Comparison of ENCODE assay signal across 25 mouse cellular contexts in genomic region chr11:26454081-26454480, GRCm38 (mm10).
"Had no signal": no experiment of that assay in that cellular context is flagged by ENCODE, and none has a peak within 500 bp of the region (broad histone marks: within the 10 kb centered on the region; RNA-seq: fewer than 3 reads in every experiment).

No protein-coding gene starts in this region.

- H3K9me3 ChIP-seq: heart, embryonic 10.5 days; heart, embryonic 12.5 days; hindbrain, embryonic 10.5 days; hindbrain, embryonic 12.5 days; intestine, embryonic 15.5 days; limb, embryonic 13.5 days; limb, embryonic 15.5 days; liver, embryonic 13.5 days had no signal

- H3K9ac ChIP-seq: heart, embryonic 12.5 days; hindbrain, embryonic 12.5 days; hindbrain, embryonic 14.5 days; intestine, embryonic 15.5 days; limb, embryonic 13.5 days; limb, embryonic 15.5 days; liver, embryonic 13.5 days had no signal

- H3K27me3 ChIP-seq: heart, embryonic 12.5 days; hindbrain, embryonic 12.5 days; intestine, embryonic 15.5 days; limb, embryonic 13.5 days; limb, embryonic 15.5 days; liver, embryonic 13.5 days had no signal

- H3K36me3 ChIP-seq: heart, embryonic 10.5 days; heart, embryonic 12.5 days; hindbrain, embryonic 10.5 days; hindbrain, embryonic 12.5 days; intestine, embryonic 15.5 days; limb, embryonic 13.5 days; limb, embryonic 15.5 days; liver, embryonic 13.5 days had no signal

- H3K27ac ChIP-seq: gastrocnemius, adult 2 months; heart, embryonic 10.5 days; hindbrain, embryonic 10.5 days; hindbrain, embryonic 12.5 days; hindbrain, embryonic 14.5 days; intestine, embryonic 15.5 days; layer of hippocampus, adult 2 months; limb, embryonic 13.5 days; limb, embryonic 15.5 days; liver, embryonic 13.5 days had no signal

- H3K4me1 ChIP-seq: heart, embryonic 10.5 days; hindbrain, embryonic 10.5 days; hindbrain, embryonic 12.5 days; intestine, embryonic 15.5 days; limb, embryonic 13.5 days; limb, embryonic 15.5 days had no signal

- H3K4me2 ChIP-seq: heart, embryonic 12.5 days; hindbrain, embryonic 12.5 days; hindbrain, embryonic 14.5 days; intestine, embryonic 15.5 days; limb, embryonic 13.5 days; limb, embryonic 15.5 days; liver, embryonic 13.5 days had no signal

- H3K4me3 ChIP-seq: gastrocnemius, adult 2 months; heart, embryonic 10.5 days; heart, embryonic 12.5 days; hindbrain, embryonic 10.5 days; hindbrain, embryonic 12.5 days; intestine, embryonic 15.5 days; layer of hippocampus, adult 2 months; limb, embryonic 13.5 days; limb, embryonic 15.5 days; liver, embryonic 13.5 days had no signal

- ATAC-seq: hindbrain, embryonic 16.5 days; inflammation-experienced regulatory T-cells, adult 6 months; intestine, embryonic 15.5 days; intestine, postnatal 0 days had no signal

- DNase-seq: gastrocnemius, adult 2 months; gastrocnemius, postnatal 10 days; gastrocnemius, postnatal 25 days; heart, adult 18-20 months; heart, postnatal 10 days; heart, postnatal 4 days; kidney, adult 18-20 months; kidney, adult 8-10 months; kidney, postnatal 10 days; kidney, postnatal 36 days; layer of hippocampus, postnatal 36 days; left cerebral cortex, postnatal 4 days; liver, embryonic 13.5 days had no signal
